Mouse (Mus musculus): ENCODE measurements at regions not wholly inside any gene's neighbourhood (a gene's known extent, or its start where the extent isn't known, plus 50 kb on each side); places are given as distances from the start of the nearest gene placed in this dataset.
A peak's percentile ranks its signal among the peaks of the same experiment; 100 is the strongest.

DNA sequence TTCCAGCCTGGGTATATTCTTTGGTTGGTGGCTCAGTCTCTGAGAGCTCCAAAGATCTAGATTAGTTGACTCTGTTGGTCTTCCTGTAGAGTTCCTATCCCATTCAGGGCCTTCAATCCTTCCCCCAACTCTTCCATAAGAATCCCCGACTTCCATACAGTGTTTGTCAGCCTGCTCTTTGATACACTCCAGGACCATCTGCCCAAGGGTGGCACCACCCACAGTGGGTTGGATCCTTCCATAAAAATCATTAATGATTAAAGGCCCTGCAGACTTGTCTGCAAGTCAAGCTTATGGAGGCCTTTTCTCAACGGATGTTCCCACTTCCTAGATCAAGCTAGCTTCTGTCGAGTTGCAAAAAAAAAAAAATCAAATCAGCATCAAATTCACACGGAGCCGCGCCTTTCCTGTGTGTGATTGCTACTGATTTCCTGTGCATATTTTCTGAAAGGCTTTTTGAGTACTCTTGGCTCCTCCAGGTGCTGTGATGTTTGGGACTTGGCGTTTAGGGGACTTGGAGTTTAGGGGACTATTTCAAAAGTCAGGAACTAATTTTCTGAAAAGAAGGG is 171.3 kb upstream of the Gm9833 start:
- H3K9me3 ChIP-seq: no peaks in the 10 kb centered on the region
- H3K36me3 ChIP-seq: no peaks in the 10 kb centered on the region
- H3K27ac ChIP-seq: no peak overlapping the region
- 90% methylated on average over 7 of the region's 7 CpGs for WGBS
- H3K4me3 ChIP-seq (replicated peaks): no peak overlapping the region
- no peak overlapping the region for H3K9ac ChIP-seq (replicated peaks)
- H3K4me2 ChIP-seq (replicated peaks): no peak overlapping the region
- no peak for ATAC-seq
- H3K4me1 ChIP-seq (replicated peaks): no peaks in the 10 kb centered on the region
- no peaks in the 10 kb centered on the region for H3K27me3 ChIP-seq

DNA sequence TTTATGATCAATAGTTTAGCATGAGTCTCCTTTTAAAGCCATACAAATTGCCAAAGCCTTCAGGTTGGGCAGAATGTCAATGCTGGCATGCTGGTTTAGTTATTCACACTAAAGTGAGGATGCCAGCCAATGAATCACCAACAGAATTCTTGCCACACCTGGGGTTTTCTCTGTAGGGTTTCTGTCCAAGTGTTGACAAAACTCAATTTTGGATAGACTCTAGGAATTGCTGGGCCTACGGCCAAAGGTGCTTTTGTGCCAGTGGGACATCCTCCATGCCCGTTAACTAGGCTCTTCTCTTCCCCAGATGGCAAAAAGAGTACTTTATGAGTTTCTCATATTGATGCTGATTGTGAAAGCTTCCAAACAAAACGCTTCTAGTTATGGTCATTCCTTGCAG is 167.6 kb upstream of the Gm9833 start:
- Histone ChIP-seq H3K4me3 (replicated peaks) (no peak overlapping the region), H3K9me3 (no peaks in the 10 kb centered on the region), H3K36me3 (no peaks in the 10 kb centered on the region), H3K4me1 (replicated peaks) (no peaks in the 10 kb centered on the region), H3K4me2 (replicated peaks) (no peak overlapping the region), H3K27me3 (no peaks in the 10 kb centered on the region), H3K9ac (replicated peaks) (no peak overlapping the region), H3K27ac (no peak overlapping the region)
- WGBS: 92% methylated on average over 3 of the region's 3 CpGs
- ATAC-seq: no peak

DNA sequence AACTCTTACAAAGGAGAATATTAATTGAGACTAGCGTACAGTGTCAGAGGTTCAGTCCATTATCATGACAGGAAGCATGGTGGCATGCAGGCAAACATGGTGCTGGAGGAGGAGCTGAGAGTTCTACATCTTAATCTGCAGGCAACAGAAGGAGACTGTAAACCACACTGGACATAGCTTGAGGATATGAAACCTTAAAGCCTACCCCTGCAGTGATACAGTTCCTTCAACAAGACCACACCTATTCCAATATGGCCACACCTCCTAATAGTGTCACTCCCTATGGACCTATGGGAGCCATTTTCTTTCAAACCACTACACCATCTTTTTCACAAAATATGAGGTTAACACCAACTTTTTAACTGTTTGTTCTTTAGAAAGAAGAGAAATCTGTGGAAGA is 166.2 kb upstream of the Gm9833 start:
- Histone ChIP-seq H3K4me2 (replicated peaks) (no peak overlapping the region), H3K36me3 (no peaks in the 10 kb centered on the region), H3K9me3 (no peaks in the 10 kb centered on the region), H3K4me1 (replicated peaks) (no peaks in the 10 kb centered on the region), H3K27me3 (no peaks in the 10 kb centered on the region), H3K27ac (no peak overlapping the region), H3K9ac (replicated peaks) (no peak overlapping the region), H3K4me3 (replicated peaks) (no peak overlapping the region)
- no peak for ATAC-seq
- WGBS: 95% methylated on average over 1 of the region's 1 CpGs

DNA sequence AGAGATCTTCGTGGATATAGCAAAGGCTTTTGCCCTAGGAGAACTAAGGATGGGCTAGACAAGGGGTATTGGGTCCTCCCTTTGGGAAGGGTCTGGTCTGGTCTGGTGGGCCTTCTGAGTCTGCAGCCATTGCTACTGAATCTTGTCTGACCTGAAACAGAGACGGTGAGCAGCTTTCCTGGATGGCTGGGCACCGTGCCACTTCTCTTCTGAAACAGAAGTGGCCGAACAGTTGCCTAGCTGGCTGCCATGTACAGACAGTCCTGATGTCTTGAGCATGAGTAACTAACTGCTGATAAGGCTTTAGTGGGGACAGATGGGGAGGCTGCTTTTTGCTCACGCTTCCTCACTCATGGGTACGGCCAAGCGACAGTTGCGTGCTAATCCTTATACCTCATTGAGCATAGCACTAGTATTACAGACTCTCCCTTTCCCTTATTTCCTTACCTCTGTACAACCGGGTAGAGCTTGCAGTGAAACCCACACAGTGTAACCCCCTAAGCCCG is 165.3 kb upstream of the Gm9833 start:
- WGBS: 91% methylated on average over 10 of the region's 10 CpGs
- Histone ChIP-seq H3K27ac (no peak overlapping the region), H3K9ac (replicated peaks) (no peak overlapping the region), H3K4me3 (replicated peaks) (no peak overlapping the region), H3K9me3 (no peaks in the 10 kb centered on the region), H3K36me3 (no peaks in the 10 kb centered on the region), H3K27me3 (no peaks in the 10 kb centered on the region), H3K4me2 (replicated peaks) (no peak overlapping the region), H3K4me1 (replicated peaks) (no peaks in the 10 kb centered on the region)
- ATAC-seq: no peak

DNA sequence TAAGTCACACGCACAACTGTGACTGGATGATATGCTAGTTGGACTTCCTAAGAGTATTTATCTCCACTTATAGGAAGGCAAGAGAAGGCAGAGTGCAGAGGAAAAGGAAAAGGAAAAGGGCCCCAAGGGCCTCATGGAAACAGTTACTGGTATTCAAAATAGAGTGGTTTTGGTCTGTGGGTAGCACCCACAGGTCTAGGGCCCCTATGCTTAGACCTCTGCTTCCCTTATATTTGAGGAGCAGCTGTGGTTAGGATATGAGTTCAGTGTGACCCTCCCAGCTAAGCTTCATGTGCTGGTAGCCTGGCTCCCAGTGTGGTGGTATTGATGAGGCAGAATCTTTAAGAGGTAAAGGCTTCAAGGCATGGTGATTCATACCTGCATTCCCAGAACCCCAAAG is 163.3 kb upstream of the Gm9833 start:
- no peak overlapping the region for H3K9ac ChIP-seq (replicated peaks)
- no peak overlapping the region for H3K27ac ChIP-seq
- no peak overlapping the region for H3K4me3 ChIP-seq (replicated peaks)
- WGBS: 88% methylated on average over 1 of the region's 1 CpGs
- H3K4me2 ChIP-seq (replicated peaks): no peak overlapping the region
- H3K36me3 ChIP-seq: no peaks in the 10 kb centered on the region
- no peak for ATAC-seq
- H3K9me3 ChIP-seq: no peaks in the 10 kb centered on the region
- no peaks in the 10 kb centered on the region for H3K27me3 ChIP-seq
- H3K4me1 ChIP-seq (replicated peaks): no peaks in the 10 kb centered on the region

DNA sequence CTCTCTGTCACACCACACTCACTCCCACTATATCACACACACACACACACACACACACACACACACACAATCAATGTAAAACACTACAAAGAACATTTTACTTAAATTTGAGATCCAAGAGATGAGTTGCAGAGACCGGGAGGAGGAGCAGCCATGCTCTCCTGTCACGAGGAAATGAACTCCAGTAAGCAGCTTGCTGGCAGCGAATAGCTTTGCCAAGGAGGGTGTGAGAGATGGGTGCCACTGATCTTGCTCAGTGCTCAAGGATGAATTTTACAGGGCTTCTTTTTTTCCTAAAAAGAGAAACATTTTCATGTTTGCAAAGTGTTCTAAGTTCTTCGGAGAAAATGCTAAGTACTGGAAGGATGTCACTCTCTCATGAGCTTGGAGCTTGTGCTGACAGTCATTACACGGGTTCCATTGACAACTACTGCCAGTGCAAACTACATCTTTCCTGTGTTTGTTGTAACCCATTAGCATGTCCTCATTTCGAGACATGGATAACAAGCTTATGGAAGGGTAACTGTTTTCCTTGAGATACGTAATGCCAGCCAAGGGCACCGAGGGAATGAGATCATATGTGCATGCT is 151.0 kb upstream of the Gm9833 start:
- Histone ChIP-seq H3K27me3 (no peaks in the 10 kb centered on the region), H3K4me2 (replicated peaks) (no peak overlapping the region), H3K9me3 (no peaks in the 10 kb centered on the region), H3K27ac (no peak overlapping the region), H3K4me1 (replicated peaks) (no peaks in the 10 kb centered on the region), H3K4me3 (replicated peaks) (no peak overlapping the region), H3K36me3 (no peaks in the 10 kb centered on the region), H3K9ac (replicated peaks) (no peak overlapping the region)
- 82% methylated on average over 8 of the region's 8 CpGs for WGBS
- no peak for ATAC-seq

DNA sequence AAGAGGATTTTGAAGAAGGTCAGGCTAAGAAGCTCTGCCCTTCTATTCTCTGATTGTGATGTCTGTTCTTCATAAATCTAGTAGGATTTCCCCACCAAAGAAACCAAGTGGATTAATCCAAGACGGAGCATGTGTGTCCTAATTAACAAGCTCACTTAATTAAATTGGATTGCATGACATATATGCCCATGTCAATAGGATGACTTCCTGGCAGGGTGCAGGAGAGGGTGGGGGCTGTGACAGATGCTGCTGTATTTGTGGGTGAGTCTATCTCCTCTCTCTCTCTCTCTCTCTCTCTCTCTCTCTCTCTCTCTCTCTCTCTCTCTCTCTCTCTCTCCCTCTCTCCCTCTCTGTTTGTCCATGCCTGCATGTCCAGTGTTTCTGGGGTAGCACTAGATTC is 149.3 kb upstream of the Gm9833 start:
- 45% methylated on average over 1 of the region's 1 CpGs for WGBS
- Histone ChIP-seq H3K9me3 (no peaks in the 10 kb centered on the region), H3K27me3 (no peaks in the 10 kb centered on the region), H3K4me3 (replicated peaks) (no peak overlapping the region), H3K36me3 (no peaks in the 10 kb centered on the region), H3K4me1 (replicated peaks) (no peaks in the 10 kb centered on the region), H3K27ac (no peak overlapping the region), H3K4me2 (replicated peaks) (no peak overlapping the region), H3K9ac (replicated peaks) (no peak overlapping the region)
- no peak for ATAC-seq

DNA sequence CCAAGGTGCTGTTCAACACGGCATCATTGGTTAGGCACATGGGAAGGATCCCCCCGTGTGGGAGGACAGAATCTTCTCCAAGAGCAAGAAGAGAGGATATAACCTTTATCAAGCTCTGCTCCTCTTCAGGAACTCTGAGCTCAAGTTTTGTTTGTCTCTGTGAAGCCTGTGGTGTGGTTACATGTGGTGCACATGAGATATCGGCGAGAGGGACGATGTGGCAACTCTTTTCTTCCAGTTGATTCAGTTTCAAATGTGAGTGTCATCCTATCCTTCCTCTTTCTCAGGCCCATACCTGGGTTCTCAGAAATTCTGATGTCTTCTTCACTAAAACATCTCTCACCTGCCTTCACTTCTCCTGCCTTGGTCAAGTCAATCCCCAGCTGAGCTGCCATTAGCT is 145.3 kb upstream of the Gm9833 start:
- Histone ChIP-seq H3K9me3 (no peaks in the 10 kb centered on the region), H3K27ac (no peak overlapping the region), H3K27me3 (no peaks in the 10 kb centered on the region), H3K9ac (replicated peaks) (no peak overlapping the region), H3K4me3 (replicated peaks) (no peak overlapping the region), H3K36me3 (no peaks in the 10 kb centered on the region), H3K4me1 (replicated peaks) (no peaks in the 10 kb centered on the region), H3K4me2 (replicated peaks) (no peak overlapping the region)
- WGBS: 94% methylated on average over 5 of the region's 5 CpGs
- ATAC-seq: no peak

DNA sequence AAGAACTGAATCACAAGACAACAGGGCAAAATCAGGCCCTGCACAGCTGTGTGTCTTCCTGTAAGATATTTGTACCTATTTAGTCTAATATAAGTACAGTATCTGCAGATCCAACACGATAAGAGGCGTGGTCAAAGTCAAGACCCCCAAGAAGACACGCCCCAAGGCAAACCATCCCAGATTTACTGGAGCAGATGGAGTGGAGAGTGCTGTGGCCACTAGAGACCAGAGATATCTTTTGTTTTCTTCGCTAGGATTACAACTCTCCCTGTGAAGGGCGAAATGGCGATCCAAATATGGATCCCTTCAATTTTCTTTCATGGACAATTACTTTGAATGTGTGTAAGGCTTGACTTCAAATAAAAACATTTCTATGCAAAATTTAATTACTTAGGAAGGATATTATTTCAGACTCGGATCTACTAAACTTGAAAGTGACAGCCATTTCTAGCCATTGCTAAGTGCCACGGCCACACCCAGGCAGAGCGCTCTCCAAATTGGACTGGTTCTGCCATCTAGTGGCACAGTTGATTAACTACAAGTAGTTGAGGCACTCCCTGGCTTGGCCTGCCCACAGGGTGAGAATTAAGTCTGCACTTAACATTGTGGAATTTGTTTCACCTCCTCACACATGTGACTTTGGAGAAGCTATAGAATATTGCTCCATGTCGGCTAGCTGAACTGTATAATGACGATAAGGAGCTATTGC is 140.4 kb upstream of the Gm9833 start:
- H3K27me3 ChIP-seq: no peaks in the 10 kb centered on the region
- 52% methylated on average over 11 of the region's 11 CpGs for WGBS

DNA sequence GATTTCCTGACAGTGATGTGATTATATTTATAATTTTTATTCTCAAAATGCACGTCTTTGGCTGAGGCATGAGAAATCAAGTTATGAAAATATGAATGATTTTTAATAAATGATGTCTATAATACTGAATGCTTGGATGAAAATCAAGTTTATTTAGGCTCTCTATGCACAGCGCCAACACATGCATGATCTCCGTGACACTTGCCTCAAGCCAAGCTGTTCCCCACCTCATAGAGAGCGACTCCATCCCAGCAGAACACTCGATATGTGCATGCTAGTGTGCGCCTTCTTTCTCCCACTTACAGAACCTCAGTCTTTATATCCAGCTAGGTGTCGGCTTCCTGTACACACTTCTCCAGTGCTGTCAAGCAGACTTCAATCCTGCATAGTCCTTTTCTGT is 139.8 kb upstream of the Gm9833 start:
- no peaks in the 10 kb centered on the region for H3K36me3 ChIP-seq
- no peaks in the 10 kb centered on the region for H3K9me3 ChIP-seq
- H3K27ac ChIP-seq: no peak overlapping the region
- H3K9ac ChIP-seq (replicated peaks): no peak overlapping the region
- no peaks in the 10 kb centered on the region for H3K4me1 ChIP-seq (replicated peaks)
- H3K4me2 ChIP-seq (replicated peaks): no peak overlapping the region
- no peak overlapping the region for H3K4me3 ChIP-seq (replicated peaks)
- ATAC-seq: peak; percentile 74
- no peaks in the 10 kb centered on the region for H3K27me3 ChIP-seq
- 74% methylated on average over 7 of the region's 7 CpGs for WGBS

More for the DNA sequence above, 140.4 kb upstream of the Gm9833 start:
- no peaks in the 10 kb centered on the region for H3K9me3 ChIP-seq
- H3K4me3 ChIP-seq (replicated peaks): no peak overlapping the region
- no peak overlapping the region for H3K4me2 ChIP-seq (replicated peaks)
- peak; percentile 96 for ATAC-seq
- no peak overlapping the region for H3K9ac ChIP-seq (replicated peaks)
- no peaks in the 10 kb centered on the region for H3K4me1 ChIP-seq (replicated peaks)
- no peak overlapping the region for H3K27ac ChIP-seq
- no peaks in the 10 kb centered on the region for H3K36me3 ChIP-seq

DNA sequence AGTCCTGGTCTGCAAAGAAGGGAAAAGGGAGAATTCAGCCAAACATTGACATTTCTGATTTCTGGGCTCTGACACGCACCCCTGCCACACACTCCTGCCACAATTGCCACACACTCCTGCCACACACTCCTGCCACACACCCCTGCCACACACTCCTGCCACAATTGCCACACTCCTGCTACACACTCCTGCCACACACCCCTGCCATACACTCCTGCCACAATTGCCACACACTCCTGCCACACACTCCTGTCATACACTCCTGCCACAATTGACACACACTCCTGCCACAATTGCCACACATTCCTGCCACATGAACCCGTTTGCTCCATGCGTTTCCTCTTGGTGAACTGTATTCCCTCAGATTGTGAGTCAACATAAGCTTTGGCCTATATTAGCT is 130.0 kb upstream of the Gm9833 start:
- no peaks in the 10 kb centered on the region for H3K36me3 ChIP-seq
- H3K9ac ChIP-seq (replicated peaks): no peak overlapping the region
- H3K4me3 ChIP-seq (replicated peaks): no peak overlapping the region
- no peak for ATAC-seq
- 88% methylated on average over 3 of the region's 3 CpGs for WGBS
- no peaks in the 10 kb centered on the region for H3K27me3 ChIP-seq
- no peak overlapping the region for H3K27ac ChIP-seq
- no peaks in the 10 kb centered on the region for H3K4me1 ChIP-seq (replicated peaks)
- H3K9me3 ChIP-seq: no peaks in the 10 kb centered on the region
- H3K4me2 ChIP-seq (replicated peaks): no peak overlapping the region

DNA sequence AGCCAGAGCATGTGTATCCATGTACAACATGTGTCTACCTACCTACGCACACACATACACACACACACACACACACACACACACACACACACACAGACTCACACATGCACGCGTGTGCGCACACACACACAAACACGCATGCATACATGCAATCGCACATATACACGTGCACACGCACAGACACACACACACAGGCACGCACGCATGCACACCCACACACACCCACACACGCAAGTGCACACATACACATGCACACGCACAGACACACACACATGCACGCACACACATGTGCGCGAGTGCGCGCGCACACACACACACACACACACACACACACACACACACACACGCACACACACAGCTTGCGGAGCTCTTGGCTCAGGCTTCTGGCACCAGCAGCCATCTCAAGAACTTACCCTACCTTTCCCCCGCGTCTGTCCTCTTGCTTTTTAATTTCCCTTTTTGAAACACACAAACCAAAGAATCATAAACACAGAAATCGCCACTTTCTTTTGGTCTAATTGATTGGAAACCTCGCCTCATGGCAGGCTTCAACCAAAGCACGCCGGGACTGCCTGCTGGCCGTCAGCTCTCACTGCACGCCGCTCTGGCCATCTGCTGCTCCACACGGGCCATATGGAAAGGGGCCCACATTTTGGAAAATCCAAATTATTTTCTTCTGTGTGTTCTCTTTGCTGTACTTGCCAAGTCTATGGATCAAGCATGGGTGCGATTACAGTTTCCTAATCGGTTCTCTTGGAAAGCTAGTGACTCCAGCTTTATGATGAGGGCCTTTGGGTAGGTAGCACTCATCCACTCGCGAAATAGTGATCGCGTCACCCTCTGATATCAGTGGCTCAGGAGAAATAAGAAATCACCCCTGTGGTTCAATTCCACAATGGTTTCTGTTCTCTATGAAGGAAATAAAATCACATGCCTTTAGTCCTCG is 127.9 kb upstream of the Gm9833 start:
- Histone ChIP-seq H3K9ac (replicated peaks) (no peak overlapping the region), H3K4me1 (replicated peaks) (no peaks in the 10 kb centered on the region), H3K27ac (no peak overlapping the region), H3K9me3 (no peaks in the 10 kb centered on the region), H3K27me3 (no peaks in the 10 kb centered on the region), H3K4me3 (replicated peaks) (no peak overlapping the region), H3K4me2 (replicated peaks) (no peak overlapping the region), H3K36me3 (no peaks in the 10 kb centered on the region)
- ATAC-seq: no peak
- 94% methylated on average over 37 of the region's 37 CpGs for WGBS

Measured in midbrain, embryonic 13.5 days (tissue).